Mouse (Mus musculus) MEL (cell line): ENCODE data around the gene Rrp7a. TPM values are rescaled to one million over a fixed set of nuclear protein-coding genes. Genes with fewer than 3 reads are reported as not detected.

Source experiments
- DNase-seq: peaks from one replicate; pipeline ENCODE4 v3.0.0; 2011; ENCODE audit warnings: low read depth, low spot score
- H3K27ac ChIP-seq: 2 replicates; pipeline ENCODE4 v1.5.1; 2012; ENCODE audit warnings: low read depth, mild to moderate bottlenecking, control low read depth, low read length, moderate library complexity; ENCODE audit not compliant: control insufficient read depth
- H3K27me3 ChIP-seq, 2 experiments: fragments of 150-350 bp in 1 of 2; sonication (generic) in 1 of 2; 2 replicates each; pipeline ENCODE4 v1.6.1; 2012; ENCODE audit warnings: low read length in 2 of 2, mild to moderate bottlenecking in 2 of 2, improper control_type of control experiment in 1 of 2, moderate library complexity in 1 of 2; ENCODE audit not compliant: insufficient read depth in 2 of 2, control insufficient read depth in 1 of 2
- H3K36me3 ChIP-seq, 2 experiments: 2 replicates each; pipeline ENCODE4 v1.6.1; 2012 to 2014; ENCODE audit warnings: low read length in 2 of 2, improper control_type of control experiment in 1 of 2, inconsistent platforms in 1 of 2, mild to moderate bottlenecking in 1 of 2; ENCODE audit not compliant: insufficient read depth in 2 of 2, control insufficient read depth in 1 of 2
- H3K4me1 ChIP-seq, 2 experiments: fragments of 150-350 bp in 1 of 2; sonication (generic) in 1 of 2; 2 replicates each; pipeline ENCODE4 v1.6.1; 2012; ENCODE audit warnings: low read length in 2 of 2, improper control_type of control experiment in 1 of 2, mild to moderate bottlenecking in 1 of 2; ENCODE audit not compliant: insufficient read depth in 2 of 2, control insufficient read depth in 1 of 2
- H3K4me3 ChIP-seq, 2 experiments: fragments of 150-350 bp in 1 of 2; sonication (generic) in 1 of 2; 2 replicates each; pipeline ENCODE4 v1.5.1; 2012; ENCODE audit warnings: low read depth in 2 of 2, low read length in 2 of 2, mild to moderate bottlenecking in 2 of 2, moderate library complexity in 2 of 2, control low read depth in 1 of 2, improper control_type of control experiment in 1 of 2; ENCODE audit not compliant: control insufficient read depth in 1 of 2, insufficient read depth in 1 of 2
- H3K79me2 ChIP-seq: 2 replicates; pipeline ENCODE4 v1.6.1; 2012; ENCODE audit warnings: mild to moderate bottlenecking, low read length, moderate library complexity; ENCODE audit not compliant: control insufficient read depth, poor library complexity, insufficient read depth
- H3K9ac ChIP-seq: 2 replicates; pipeline ENCODE4 v1.6.1; 2012; ENCODE audit warnings: low read depth, mild to moderate bottlenecking, control low read depth, low read length, moderate library complexity; ENCODE audit not compliant: control insufficient read depth, poor library complexity, severe bottlenecking
- H3K9me3 ChIP-seq: fragments of 150-350 bp; sonication (generic); replicated peaks from 2 replicates; pipeline ENCODE4 v1.6.1; 2012; ENCODE audit warnings: mild to moderate bottlenecking, low read length, improper control_type of control experiment, moderate library complexity; ENCODE audit not compliant: insufficient read depth
- BHLHE40 ChIP-seq: IDR thresholded peaks from 2 replicates; pipeline ENCODE4 v1.6.1; 2012; ENCODE audit warnings: low read depth, mild to moderate bottlenecking, inconsistent platforms, low read length, improper control_type of control experiment, borderline replicate concordance
- CHD1 ChIP-seq: IDR thresholded peaks from 2 replicates; pipeline ENCODE4 v1.6.1; 2012; ENCODE audit warnings: low read depth, mild to moderate bottlenecking, inconsistent platforms, low read length, improper control_type of control experiment
- CHD2 ChIP-seq: IDR thresholded peaks from 2 replicates; pipeline ENCODE4 v1.6.1; 2011; ENCODE audit warnings: low read length, improper control_type of control experiment
- CTCF ChIP-seq, 3 experiments: IDR thresholded peaks in 2 of 3; conservative IDR thresholded peaks in 1 of 3; 2 replicates each; pipeline ENCODE4 v1.5.1; 2011 to 2012; ENCODE audit warnings: low read length in 3 of 3, low read depth in 2 of 3, mild to moderate bottlenecking in 2 of 3, improper control_type of control experiment in 1 of 3, inconsistent platforms in 1 of 3, mixed read lengths in 1 of 3, moderate library complexity in 1 of 3; ENCODE audit not compliant: control insufficient read depth in 1 of 3, insufficient read depth in 1 of 3, poor library complexity in 1 of 3, severe bottlenecking in 1 of 3
- ETS1 ChIP-seq: IDR thresholded peaks from 2 replicates; pipeline ENCODE4 v1.6.1; 2012; ENCODE audit warnings: low read depth, mild to moderate bottlenecking, inconsistent platforms, low read length, improper control_type of control experiment, moderate library complexity
- GATA1 ChIP-seq: IDR thresholded peaks from 2 replicates; pipeline ENCODE4 v1.6.1; 2011; ENCODE audit warnings: low read depth, low read length, improper control_type of control experiment
- HCFC1 ChIP-seq: IDR thresholded peaks from 2 replicates; pipeline ENCODE4 v1.6.1; 2012; ENCODE audit warnings: low read depth, mild to moderate bottlenecking, inconsistent platforms, low read length, improper control_type of control experiment, moderate library complexity
- JUND ChIP-seq: IDR thresholded peaks from 2 replicates; pipeline ENCODE4 v1.6.1; 2011; ENCODE audit warnings: low read depth, mild to moderate bottlenecking, improper control_type of control experiment, low read length
- KAT2A ChIP-seq: conservative IDR thresholded peaks from 2 replicates; pipeline ENCODE4 v1.6.1; 2012; ENCODE audit warnings: low read depth, low read length, improper control_type of control experiment, inconsistent platforms
- MAFK ChIP-seq: IDR thresholded peaks from 2 replicates; pipeline ENCODE4 v1.6.1; 2011; ENCODE audit warnings: low read depth, mild to moderate bottlenecking, low read length, improper control_type of control experiment, borderline replicate concordance
- MAX ChIP-seq: IDR thresholded peaks from 2 replicates; pipeline ENCODE4 v1.6.1; 2011; ENCODE audit warnings: low read length, improper control_type of control experiment
- MAZ ChIP-seq: IDR thresholded peaks from 2 replicates; pipeline ENCODE4 v1.6.1; 2012; ENCODE audit warnings: low read depth, mild to moderate bottlenecking, inconsistent platforms, low read length, improper control_type of control experiment
- NELFE ChIP-seq: IDR thresholded peaks from 2 replicates; pipeline ENCODE4 v1.6.1; 2011; ENCODE audit warnings: low read depth, low read length, improper control_type of control experiment
- POLR2A ChIP-seq, 2 experiments: IDR thresholded peaks; 2 replicates each; pipeline ENCODE4 v1.6.1; 2011 to 2012; ENCODE audit warnings: low read length in 2 of 2, mild to moderate bottlenecking in 2 of 2, control low read depth in 1 of 2, improper control_type of control experiment in 1 of 2, low read depth in 1 of 2, moderate library complexity in 1 of 2; ENCODE audit not compliant: control insufficient read depth in 1 of 2, insufficient read depth in 1 of 2, poor library complexity in 1 of 2
- POLR2AphosphoS2 ChIP-seq: IDR thresholded peaks from 2 replicates; pipeline ENCODE4 v1.6.1; 2011; ENCODE audit warnings: low read length, improper control_type of control experiment
- POLR2AphosphoS5 ChIP-seq: IDR thresholded peaks from 2 replicates; pipeline ENCODE4 v1.6.1; 2012; ENCODE audit warnings: low read depth, borderline replicate concordance, mild to moderate bottlenecking, inconsistent platforms, low read length, moderate library complexity, mixed read lengths
- RAD21 ChIP-seq: IDR thresholded peaks from 2 replicates; pipeline ENCODE4 v1.6.1; 2011; ENCODE audit warnings: mild to moderate bottlenecking, low read depth, low read length, improper control_type of control experiment
- SMC3 ChIP-seq: IDR thresholded peaks from 2 replicates; pipeline ENCODE4 v1.6.1; 2011; ENCODE audit warnings: low read depth, low read length, improper control_type of control experiment
- TBP ChIP-seq: IDR thresholded peaks from 2 replicates; pipeline ENCODE4 v1.8.0; 2011; ENCODE audit warnings: low read depth, low read length, improper control_type of control experiment
- UBTF ChIP-seq: IDR thresholded peaks from 2 replicates; pipeline ENCODE4 v1.6.1; 2012; ENCODE audit warnings: low read depth, mild to moderate bottlenecking, inconsistent platforms, low read length, improper control_type of control experiment, moderate library complexity, borderline replicate concordance; ENCODE audit not compliant: insufficient read depth
- USF1 ChIP-seq: IDR thresholded peaks from 2 replicates; pipeline ENCODE4 v1.6.1; 2014; ENCODE audit warnings: low read depth, mild to moderate bottlenecking, inconsistent platforms, low read length, improper control_type of control experiment, moderate library complexity
- ZMIZ1 ChIP-seq: IDR thresholded peaks from 2 replicates; pipeline ENCODE4 v1.6.1; 2012; ENCODE audit warnings: low read depth, mild to moderate bottlenecking, inconsistent platforms, low read length, improper control_type of control experiment, moderate library complexity
- ZNF384 ChIP-seq: IDR thresholded peaks from 2 replicates; pipeline ENCODE4 v1.6.1; 2012; ENCODE audit warnings: low read depth, mild to moderate bottlenecking, inconsistent platforms, low read length, improper control_type of control experiment
- polyA plus RNA-seq, 2 experiments: library from polyadenylated mRNA; stranded (reverse) in 1 of 2; unstranded in 1 of 2; fragments of >175 nt in 1 of 2; fragments of >200 nt in 1 of 2; gene quantifications; 2 replicates each; pipeline versions ENCODE4 v1.2.1 to v1.2.4; 2012; ENCODE audit warnings: low replicate concordance in 2 of 2, low read depth in 1 of 2; ENCODE audit not compliant: insufficient read length in 2 of 2, insufficient read depth in 1 of 2, missing spikeins in 1 of 2
- total RNA-seq: library from RNA; depleted of rRNA; stranded (reverse); fragments of 300-350 nt; gene quantifications from 2 replicates; pipeline ENCODE4 v1.2.3, GENCODE M21; 2012

The Rrp7a gene
- total and polyA plus RNA-seq, 3 experiments, result 155 to 483 (median 283) TPM

- peaks cover 3 to 27% of the 10 kb centered on the region in 2 experiments; a peak in 3 of 4 replicates for H3K4me1 ChIP-seq
- H3K27ac ChIP-seq, result no peak overlapping the region
- no peak overlapping the region for H3K4me3 ChIP-seq
- H3K9me3 ChIP-seq, result no peaks in the 10 kb centered on the region
- H3K79me2 ChIP-seq, result no peaks in the 10 kb centered on the region
- TF ChIP-seq MAFK, result no peak
- TF ChIP-seq ZNF384, result peak; percentile 73
- peak; percentile 41 for DNase-seq
- H3K36me3 ChIP-seq, result peaks cover 0 to 18% of the 10 kb centered on the region in 2 experiments; a peak in 2 of 4 replicates
- H3K9ac ChIP-seq, result no peak overlapping the region
- H3K27me3 ChIP-seq, result no peaks in the 10 kb centered on the region
Measured at GRCm38 (mm10) chr15:83088495-83089428, 33.8 kb downstream of the Rrp7a start.

- Histone ChIP-seq H3K27me3 (no peaks in the 10 kb centered on the region), H3K9me3 (no peaks in the 10 kb centered on the region), H3K4me1 (peaks cover 3 to 27% of the 10 kb centered on the region in 2 experiments; a peak in 3 of 4 replicates), H3K9ac (peak overlapping the region; percentile 16), H3K79me2 (no peaks in the 10 kb centered on the region), H3K27ac (peak overlapping the region; percentile 19), H3K36me3 (peaks cover 0 to 18% of the 10 kb centered on the region in 2 experiments; a peak in 2 of 4 replicates), H3K4me3 (peak overlapping the region; percentile 29 to 30)
- DNase-seq, result peak; percentile 70
- TF ChIP-seq CHD1 (no peak), TBP (peak; percentile 96), GATA1 (peak; percentile 31; the same call in 1 of the 2 replicates)
Measured at GRCm38 (mm10) chr15:83086636-83087328, 35.8 kb downstream of the Rrp7a start.

DNA sequence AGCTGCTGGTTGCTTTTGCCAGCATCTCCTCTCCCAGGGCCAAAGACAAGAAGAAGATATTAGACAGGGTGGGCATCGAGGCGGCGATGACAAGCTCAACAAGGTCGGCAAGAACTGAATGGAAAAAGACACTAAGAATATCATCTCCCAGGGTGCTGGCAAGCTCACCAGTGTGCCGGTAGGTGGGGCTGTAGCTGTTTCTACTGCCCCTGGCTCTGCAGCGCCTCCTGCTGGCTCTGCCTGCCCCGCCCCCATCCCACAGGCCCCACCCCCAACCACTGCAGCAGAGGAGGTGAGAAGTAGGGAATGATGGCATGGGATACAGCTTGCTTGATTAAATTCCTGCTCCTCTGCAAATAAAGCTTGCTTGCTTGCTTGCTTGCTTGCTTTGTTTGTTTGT lies 36.7 kb downstream of the Rrp7a start:
- Histone ChIP-seq H3K27me3 (no peaks in the 10 kb centered on the region), H3K27ac (no peak overlapping the region)
- DNase-seq, result peak; percentile 80

More for the DNA sequence above, 36.7 kb downstream of the Rrp7a start:
- H3K4me1 ChIP-seq, result peaks cover 3 to 27% of the 10 kb centered on the region in 2 experiments; a peak in 3 of 4 replicates
- TF ChIP-seq CHD1, result no peak
- TF ChIP-seq KAT2A, result no peak
- peak; percentile 83 to 100 (median 97) for TF ChIP-seq CTCF (IDR thresholded peaks at IDR 0.05 in 2 of 3, conservative IDR thresholded peaks at IDR 0.05 in 1 of 3; ENCODE audit: control insufficient read depth in 1 of 3, insufficient read depth in 1 of 3, low read depth in 2 of 3, low read length in 3 of 3, poor library complexity in 1 of 3, severe bottlenecking in 1 of 3)
- no peak for TF ChIP-seq JUND
- TF ChIP-seq HCFC1, result no peak
- TF ChIP-seq MAFK, result no peak
- no peak for TF ChIP-seq ZMIZ1
- no peak for TF ChIP-seq POLR2AphosphoS2
- 0 out of 2 replicates have a peak, but pooled peaks have one; percentile 29 for TF ChIP-seq UBTF
- no peak for TF ChIP-seq ETS1
- no peak for TF ChIP-seq CHD2
- no peak for TF ChIP-seq POLR2AphosphoS5
- peak; percentile 44 for TF ChIP-seq RAD21
- TF ChIP-seq BHLHE40, result no peak
- TF ChIP-seq USF1, result no peak
- peak; percentile 63 for TF ChIP-seq SMC3
- peak; percentile 29; the same call in 1 of the 2 replicates for TF ChIP-seq MAZ
- no peak for TF ChIP-seq MAX
- TF ChIP-seq NELFE, result no peak
- no peak for TF ChIP-seq POLR2A (IDR thresholded peaks at IDR 0.05; ENCODE audit: control insufficient read depth in 1 of 2, insufficient read depth in 1 of 2, low read depth in 1 of 2, low read length in 2 of 2, poor library complexity in 1 of 2)
- TF ChIP-seq, all 39 proteins: peak for 5
- H3K9me3 ChIP-seq, result no peaks in the 10 kb centered on the region
- peaks cover 0 to 18% of the 10 kb centered on the region in 2 experiments; a peak in 2 of 4 replicates for H3K36me3 ChIP-seq
- no peak overlapping the region for H3K4me3 ChIP-seq
- no peaks in the 10 kb centered on the region for H3K79me2 ChIP-seq
- H3K9ac ChIP-seq, result no peak overlapping the region
